Mouse (Mus musculus) liver, embryonic 11.5 days (tissue): ENCODE measurements around the gene Kdm4b. TPM values are rescaled to one million over a fixed set of nuclear protein-coding genes. Genes with fewer than 3 reads are reported as not detected.

Experiments used
- ATAC-seq: fragments of 200-750 bp; cut with Nextera tagmentation; replicated peaks from 2 replicates; pipeline ENCODE4 v1.8.0; 2017; ENCODE audit warnings: moderate number of reproducible peaks, mild to moderate bottlenecking, moderate TSS enrichment, moderate library complexity; ENCODE audit not compliant: low FRiP score
- DNase-seq: peaks from one replicate; pipeline ENCODE4 v3.0.0-alpha.2; 2017; ENCODE audit warnings: low spot score
- H3K27ac ChIP-seq: fragments of 300-500 bp; sonication (generic); 2 replicates; pipeline ENCODE4 v1.5.1; 2014; ENCODE audit warnings: mild to moderate bottlenecking, low read depth, low read length, control low read depth
- H3K27me3 ChIP-seq: fragments of 300-500 bp; sonication (generic); replicated peaks from 2 replicates; pipeline ENCODE4 v1.6.1; 2014; ENCODE audit warnings: low read length, mixed read lengths; ENCODE audit not compliant: control insufficient read depth, insufficient read depth
- H3K36me3 ChIP-seq: fragments of 300-500 bp; sonication (generic); 2 replicates; pipeline ENCODE4 v1.6.1; 2014; ENCODE audit warnings: mild to moderate bottlenecking, low read length, moderate library complexity, mixed read lengths; ENCODE audit not compliant: control insufficient read depth, insufficient read depth
- H3K4me1 ChIP-seq: fragments of 300-500 bp; sonication (generic); replicated peaks from 2 replicates; pipeline ENCODE4 v1.6.1; 2014; ENCODE audit warnings: low read length, mixed read lengths; ENCODE audit not compliant: control insufficient read depth, insufficient read depth
- H3K4me2 ChIP-seq: fragments of 300-500 bp; sonication (generic); 2 replicates; pipeline ENCODE4 v1.6.1; 2014; ENCODE audit warnings: mild to moderate bottlenecking, control low read depth, moderate library complexity
- H3K4me3 ChIP-seq: fragments of 300-500 bp; sonication (generic); 2 replicates; pipeline ENCODE4 v1.5.1; 2014; ENCODE audit warnings: low read depth, low read length, control low read depth
- H3K9ac ChIP-seq: fragments of 300-500 bp; sonication (generic); 2 replicates; pipeline ENCODE4 v1.6.1; 2014; ENCODE audit warnings: low read depth, low read length, control low read depth
- H3K9me3 ChIP-seq: fragments of 300-500 bp; sonication (generic); 2 replicates; pipeline ENCODE4 v1.6.1; 2016; ENCODE audit warnings: low read length, inconsistent platforms, mixed read lengths; ENCODE audit not compliant: control insufficient read depth
- WGBS: fragments of 180-500 bp; shearing (Covaris S2); extraction: QIAGEN DNeasy Blood & Tissue Kit; methylation state at CpG from one replicate; pipeline ENCODE4 v1.1.7; 2014; 5-methylcytosine and 5-hydroxymethylcytosine counted together
- polyA plus RNA-seq: library from polyadenylated mRNA; unstranded; fragments of >200 nt; fragmentation: Nextera tagmentation; extraction: Ambion mirVana; gene quantifications from 2 replicates; pipeline ENCODE4 v1.2.1, GENCODE M21; 2014

The Kdm4b gene
- polyA plus RNA-seq, 1 experiment from 2014 or later: 24.3 TPM

- DNase-seq (peak; percentile 98), ATAC-seq (peak; percentile 84)
- Histone ChIP-seq H3K27me3 (no peaks in the 10 kb centered on the region), H3K27ac (peak overlapping the region; percentile 99), H3K4me2 (peak overlapping the region; percentile 92), H3K9me3 (no peaks in the 10 kb centered on the region), H3K36me3 (peaks cover 37% of the 10 kb centered on the region), H3K4me3 (peak overlapping the region; percentile 90), H3K9ac (peak overlapping the region; percentile 98), H3K4me1 (peaks cover 35% of the 10 kb centered on the region)
- WGBS: under 1% methylated on average over 65 of the region's 68 CpGs
Measured at GRCm38 (mm10) chr17:56303847-56304586, 21.8 kb upstream of the Kdm4b start.

- H3K4me2 ChIP-seq: peak overlapping the region; percentile 92
- peaks cover 44% of the 10 kb centered on the region for H3K36me3 ChIP-seq
- peak overlapping the region; percentile 90 for H3K4me3 ChIP-seq
- no peaks in the 10 kb centered on the region for H3K27me3 ChIP-seq
- 19% methylated on average over 11 of the region's 11 CpGs for WGBS
- H3K9me3 ChIP-seq: no peaks in the 10 kb centered on the region
- peak overlapping the region; percentile 98 for H3K9ac ChIP-seq
- no peak for DNase-seq
- peak overlapping the region; percentile 76 for H3K27ac ChIP-seq
- ATAC-seq: no peak
- H3K4me1 ChIP-seq: peaks cover 35% of the 10 kb centered on the region
Measured at GRCm38 (mm10) chr17:56304718-56305117, 21.1 kb upstream of the Kdm4b start.

- H3K9me3 ChIP-seq: no peaks in the 10 kb centered on the region
- H3K4me1 ChIP-seq: peaks cover 35% of the 10 kb centered on the region
- no peaks in the 10 kb centered on the region for H3K27me3 ChIP-seq
- no peak for ATAC-seq
- peaks cover 48% of the 10 kb centered on the region for H3K36me3 ChIP-seq
- peak overlapping the region; percentile 92 for H3K4me2 ChIP-seq
- H3K27ac ChIP-seq: peak overlapping the region; percentile 76; the same call in 1 of the 2 replicates
- peak overlapping the region; percentile 90 for H3K4me3 ChIP-seq
- 43% methylated on average over 9 of the region's 9 CpGs for WGBS
- no peak for DNase-seq
- peak overlapping the region; percentile 98 for H3K9ac ChIP-seq
Measured at GRCm38 (mm10) chr17:56305156-56305555, 20.7 kb upstream of the Kdm4b start.

GRCm38 (mm10) chr17:56305826-56306225 lies 20.0 kb upstream of the Kdm4b start:
- Histone ChIP-seq H3K9me3 (no peaks in the 10 kb centered on the region), H3K27me3 (no peaks in the 10 kb centered on the region), H3K27ac (no peak overlapping the region), H3K4me3 (peak overlapping the region; percentile 90), H3K9ac (peak overlapping the region; percentile 98), H3K4me1 (peaks cover 35% of the 10 kb centered on the region), H3K36me3 (peaks cover 55% of the 10 kb centered on the region), H3K4me2 (peak overlapping the region; percentile 92)
- ATAC-seq: no peak
- 74% methylated on average over 8 of the region's 8 CpGs for WGBS
- DNase-seq: no peak

GRCm38 (mm10) chr17:56308088-56308487 lies 17.8 kb upstream of the Kdm4b start:
- Histone ChIP-seq H3K9ac (no peak overlapping the region), H3K4me1 (peaks cover 24% of the 10 kb centered on the region), H3K27ac (no peak overlapping the region), H3K9me3 (no peaks in the 10 kb centered on the region), H3K36me3 (peaks cover 75% of the 10 kb centered on the region), H3K4me2 (no peak overlapping the region), H3K4me3 (no peak overlapping the region), H3K27me3 (no peaks in the 10 kb centered on the region)
- 81% methylated on average over 6 of the region's 6 CpGs for WGBS
- DNase-seq (no peak), ATAC-seq (no peak)

GRCm38 (mm10) chr17:56309191-56309945 lies 16.5 kb upstream of the Kdm4b start:
- Histone ChIP-seq H3K27me3 (no peaks in the 10 kb centered on the region), H3K36me3 (peaks cover 84% of the 10 kb centered on the region), H3K4me2 (no peak overlapping the region), H3K9me3 (no peaks in the 10 kb centered on the region), H3K27ac (no peak overlapping the region), H3K4me1 (peaks cover 24% of the 10 kb centered on the region), H3K9ac (no peak overlapping the region), H3K4me3 (no peak overlapping the region)
- WGBS: 91% methylated on average over 15 of the region's 15 CpGs
- DNase-seq (no peak), ATAC-seq (no peak)

GRCm38 (mm10) chr17:56324419-56324818 lies 1.4 kb upstream of the Kdm4b start:
- WGBS: 75% methylated on average over 3 of the region's 3 CpGs
- H3K36me3 ChIP-seq: peaks cover 32% of the 10 kb centered on the region
- ATAC-seq: no peak
- no peak for DNase-seq
- peak overlapping the region; percentile 74 for H3K27ac ChIP-seq
- peaks cover 26% of the 10 kb centered on the region for H3K4me1 ChIP-seq
- H3K4me2 ChIP-seq: peak overlapping the region; percentile 63
- H3K9ac ChIP-seq: no peak overlapping the region
- H3K27me3 ChIP-seq: no peaks in the 10 kb centered on the region
- 0 out of 2 replicates have a peak overlapping the region, but pooled peaks have one; percentile 11 for H3K4me3 ChIP-seq
- no peaks in the 10 kb centered on the region for H3K9me3 ChIP-seq

- Histone ChIP-seq H3K27me3 (no peaks in the 10 kb centered on the region), H3K9me3 (no peaks in the 10 kb centered on the region), H3K27ac (peak overlapping the region; percentile 88), H3K4me3 (peak overlapping the region; percentile 80), H3K4me2 (peak overlapping the region; percentile 91), H3K36me3 (peaks cover 15% of the 10 kb centered on the region), H3K9ac (peak overlapping the region; percentile 88), H3K4me1 (peaks cover 35% of the 10 kb centered on the region)
- peak; percentile 35 for ATAC-seq
- WGBS: 4% methylated on average over 67 of the region's 67 CpGs
- no peak for DNase-seq
Measured at GRCm38 (mm10) chr17:56326153-56327147, 588 bp downstream of the Kdm4b start.
